Mouse (Mus musculus) C2C12 (cell line): Measurements from ENCODE around the gene Cox8b.

Experiments
- CTCF ChIP-seq: IDR thresholded peaks from one replicate; pipeline ENCODE4 v1.5.1; 2011; ENCODE audit not compliant: control insufficient read depth, insufficient read depth, insufficient read length
- USF1 ChIP-seq: IDR thresholded peaks from one replicate; pipeline ENCODE4 v1.6.1; 2011; ENCODE audit warnings: low read depth, mild to moderate bottlenecking, control low read depth, moderate library complexity

GRCm38 (mm10) chr7:140948161-140948560 lies 47.9 kb upstream of the Cox8b start:
- TF ChIP-seq CTCF, result no peak
- no peak for TF ChIP-seq USF1
